Mouse (Mus musculus) neural tube, embryonic 13.5 days (tissue): ENCODE data around the gene Supt6. TPM values are rescaled to one million over a fixed set of nuclear protein-coding genes. Genes with fewer than 3 reads are reported as not detected.

Experiments
- ATAC-seq: fragments of 200-750 bp; cut with Nextera tagmentation; 2 replicates; pipeline ENCODE4 v1.8.0; 2017; ENCODE audit warnings: low read depth, mild to moderate bottlenecking, moderate TSS enrichment, moderate library complexity
- H3K27ac ChIP-seq: fragments of 300-500 bp; sonication (generic); replicated peaks from 2 replicates; pipeline ENCODE4 v1.5.1; 2015; ENCODE audit warnings: moderate library complexity, mild to moderate bottlenecking, inconsistent platforms
- H3K27me3 ChIP-seq: fragments of 300-500 bp; sonication (generic); 2 replicates; pipeline ENCODE4 v1.6.1; 2015; ENCODE audit warnings: mild to moderate bottlenecking, inconsistent platforms
- H3K36me3 ChIP-seq: fragments of 300-500 bp; sonication (generic); 2 replicates; pipeline ENCODE4 v1.6.1; 2015; ENCODE audit warnings: mild to moderate bottlenecking, inconsistent platforms
- H3K4me1 ChIP-seq: fragments of 300-500 bp; sonication (generic); replicated peaks from 2 replicates; pipeline ENCODE4 v1.6.1; 2015; ENCODE audit warnings: inconsistent platforms
- H3K4me2 ChIP-seq: fragments of 300-500 bp; sonication (generic); 2 replicates; pipeline ENCODE4 v1.6.1; 2015; ENCODE audit warnings: inconsistent platforms, mild to moderate bottlenecking, moderate library complexity
- H3K4me3 ChIP-seq: fragments of 300-500 bp; sonication (generic); 2 replicates; pipeline ENCODE4 v1.5.1; 2015; ENCODE audit warnings: mild to moderate bottlenecking, inconsistent platforms
- H3K9ac ChIP-seq: fragments of 300-500 bp; sonication (generic); 2 replicates; pipeline ENCODE4 v1.6.1; 2015; ENCODE audit warnings: moderate library complexity, mild to moderate bottlenecking, inconsistent platforms
- H3K9me3 ChIP-seq: fragments of 300-500 bp; sonication (generic); 2 replicates; pipeline ENCODE4 v1.6.1; 2016; ENCODE audit warnings: inconsistent platforms
- WGBS: fragments of 180-500 bp; shearing (Covaris S2); methylation state at CpG from one replicate; pipeline ENCODE4 v1.1.7; 2015; 5-methylcytosine and 5-hydroxymethylcytosine counted together
- polyA plus RNA-seq: library from polyadenylated mRNA; unstranded; fragments of >200 nt; fragmentation: Nextera tagmentation; extraction: Ambion mirVana; gene quantifications from 2 replicates; pipeline ENCODE4 v1.2.1, GENCODE M21; 2015

Gene Supt6
- polyA plus RNA-seq, 1 experiment from 2014 or later = 28.2 TPM

DNA sequence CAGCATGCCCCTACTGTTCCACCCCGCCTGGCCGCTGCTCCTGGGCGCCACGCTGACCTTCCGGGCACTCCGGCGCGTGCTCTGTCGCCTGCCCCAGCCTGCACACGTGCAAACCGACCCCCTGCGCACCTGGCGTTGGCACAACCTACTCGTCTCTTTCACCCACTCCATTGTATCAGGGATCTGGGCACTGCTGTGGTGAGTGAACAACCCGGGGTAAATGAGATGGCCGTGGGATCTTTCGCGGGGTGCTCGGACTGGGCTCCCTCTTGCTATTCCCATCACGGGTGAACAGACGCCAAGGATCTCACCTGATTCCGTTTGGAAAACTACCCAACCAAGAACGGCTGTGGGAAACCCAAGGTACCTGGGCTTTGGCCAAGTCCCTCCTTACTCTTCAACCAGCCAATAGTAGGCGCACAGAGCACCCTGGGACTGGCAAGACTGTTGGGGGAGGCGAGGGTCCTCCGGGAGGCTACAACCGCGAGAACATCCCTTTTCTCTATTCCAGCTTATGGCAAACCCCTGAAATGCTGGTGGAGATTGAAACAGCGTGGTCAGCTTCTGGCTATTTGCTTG is 66.8 kb downstream of the Supt6 start:
- peak overlapping the region; percentile 78 for H3K4me2 ChIP-seq
- H3K4me1 ChIP-seq = peaks cover 66% of the 10 kb centered on the region
- peak; percentile 10; the same call in 1 of the 2 replicates for ATAC-seq
- no peaks in the 10 kb centered on the region for H3K27me3 ChIP-seq
- H3K27ac ChIP-seq = peak overlapping the region; percentile 87
- H3K9me3 ChIP-seq = no peaks in the 10 kb centered on the region
- H3K4me3 ChIP-seq = peak overlapping the region; percentile 52
- peak overlapping the region; percentile 79 for H3K9ac ChIP-seq
- H3K36me3 ChIP-seq = peaks cover 28% of the 10 kb centered on the region
- 2% methylated on average over 29 of the region's 29 CpGs for WGBS

DNA sequence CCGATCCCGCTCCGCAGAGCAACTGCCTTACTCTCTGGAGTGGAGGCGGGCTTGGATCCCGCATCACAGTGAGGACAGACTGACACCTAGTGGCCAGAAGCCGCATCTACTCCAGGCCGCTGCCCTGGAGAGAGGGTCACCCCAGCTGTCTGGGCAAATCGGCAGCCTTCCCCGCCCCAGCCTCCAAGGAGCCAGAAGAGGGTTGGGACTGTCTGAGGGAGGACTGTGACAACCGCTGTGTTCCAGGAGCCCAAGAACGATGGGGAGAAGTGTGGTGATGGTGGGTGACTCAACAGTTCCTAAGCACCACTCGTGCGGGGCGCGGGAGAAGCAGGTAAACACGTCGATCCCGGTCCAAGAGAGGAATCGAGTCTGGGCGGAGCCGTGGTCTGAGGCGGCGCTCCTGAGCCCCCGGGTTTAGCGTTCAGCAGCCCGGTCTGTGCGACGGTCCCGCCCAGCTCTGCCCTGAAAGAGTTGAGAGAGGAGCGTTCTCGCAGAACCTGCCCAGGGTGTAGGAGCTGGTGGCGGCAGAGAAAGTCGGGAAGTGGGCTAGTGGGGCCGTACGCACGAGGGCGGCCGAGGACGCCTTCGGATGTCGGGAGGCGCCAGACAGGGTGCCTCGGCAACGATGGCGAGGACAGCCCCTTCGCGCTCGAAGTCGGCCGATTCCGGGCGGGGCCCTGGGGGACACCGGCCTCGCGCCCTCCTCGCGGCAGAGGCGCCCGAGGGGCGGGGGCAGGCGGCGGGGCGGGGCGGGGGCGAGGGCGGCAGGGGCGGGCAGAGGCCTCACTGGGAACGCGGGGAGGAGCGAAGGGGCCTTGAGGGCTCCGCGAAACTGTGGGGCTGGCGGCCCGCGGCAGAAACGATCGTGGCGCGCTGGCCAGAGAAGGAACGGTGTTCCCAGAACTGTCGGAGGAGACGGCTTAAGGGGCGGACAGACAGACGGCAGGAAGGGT is 67.6 kb downstream of the Supt6 start:
- peak overlapping the region; percentile 78 for H3K4me2 ChIP-seq
- H3K27me3 ChIP-seq = no peaks in the 10 kb centered on the region
- H3K36me3 ChIP-seq = peaks cover 28% of the 10 kb centered on the region
- ATAC-seq = peak; percentile 91
- peaks cover 64% of the 10 kb centered on the region for H3K4me1 ChIP-seq
- peak overlapping the region; percentile 87 for H3K27ac ChIP-seq
- peak overlapping the region; percentile 52 for H3K4me3 ChIP-seq
- H3K9me3 ChIP-seq = no peaks in the 10 kb centered on the region
- peak overlapping the region; percentile 79 for H3K9ac ChIP-seq
- WGBS = under 1% methylated on average over 68 of the region's 84 CpGs

DNA sequence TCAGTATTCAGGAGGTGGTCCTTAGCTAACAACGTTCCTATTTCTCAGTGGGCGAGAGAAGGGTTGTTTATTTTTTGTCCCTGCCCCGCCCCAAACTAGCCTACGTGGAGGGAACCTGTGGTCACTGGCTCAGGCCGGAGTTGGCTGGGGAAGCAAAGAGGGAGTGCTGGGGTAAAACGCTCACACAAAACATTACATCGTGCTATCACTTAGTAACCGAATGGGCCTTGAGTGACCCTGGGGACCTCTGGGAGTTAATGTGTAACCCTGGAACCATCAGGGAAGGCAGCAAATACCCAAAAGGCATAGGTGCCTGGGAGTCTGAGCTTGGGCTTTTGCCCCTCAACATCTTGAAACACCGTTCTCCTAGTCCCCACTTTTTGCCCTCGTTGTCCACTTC is 68.3 kb downstream of the Supt6 start:
- Histone ChIP-seq H3K4me2 (peak overlapping the region; percentile 78), H3K9me3 (no peaks in the 10 kb centered on the region), H3K27me3 (no peaks in the 10 kb centered on the region), H3K4me3 (peak overlapping the region; percentile 52), H3K27ac (peak overlapping the region; percentile 87), H3K4me1 (peaks cover 62% of the 10 kb centered on the region), H3K9ac (peak overlapping the region; percentile 79), H3K36me3 (peaks cover 28% of the 10 kb centered on the region)
- ATAC-seq = no peak
- under 1% methylated on average over 10 of the region's 10 CpGs for WGBS

DNA sequence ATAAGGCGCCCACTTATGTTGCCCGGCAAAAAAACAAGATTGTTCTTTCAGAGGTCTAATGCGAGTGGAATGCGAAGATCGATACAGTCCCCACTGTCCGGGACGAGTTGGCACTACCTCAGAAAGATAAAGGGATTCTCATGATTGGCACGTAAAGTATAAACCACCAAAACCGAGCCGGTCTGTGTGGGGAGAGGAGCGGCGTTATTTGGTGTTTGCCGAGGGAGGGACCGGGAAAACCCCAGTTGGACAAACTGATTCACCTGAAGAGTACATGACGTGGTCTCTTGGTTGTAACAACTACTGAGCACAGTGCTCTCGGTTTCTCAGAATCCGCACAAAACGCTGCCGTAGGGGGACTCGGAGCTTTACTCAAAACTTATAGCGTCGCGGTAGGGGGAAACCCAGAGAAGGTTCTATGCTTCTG is 68.9 kb downstream of the Supt6 start:
- H3K4me1 ChIP-seq = peaks cover 57% of the 10 kb centered on the region
- no peaks in the 10 kb centered on the region for H3K9me3 ChIP-seq
- peak overlapping the region; percentile 79 for H3K9ac ChIP-seq
- H3K4me2 ChIP-seq = peak overlapping the region; percentile 78
- ATAC-seq = no peak
- peak overlapping the region; percentile 52 for H3K4me3 ChIP-seq
- H3K36me3 ChIP-seq = peaks cover 27% of the 10 kb centered on the region
- WGBS = 1% methylated on average over 23 of the region's 23 CpGs
- H3K27me3 ChIP-seq = no peaks in the 10 kb centered on the region
- H3K27ac ChIP-seq = peak overlapping the region; percentile 50

DNA sequence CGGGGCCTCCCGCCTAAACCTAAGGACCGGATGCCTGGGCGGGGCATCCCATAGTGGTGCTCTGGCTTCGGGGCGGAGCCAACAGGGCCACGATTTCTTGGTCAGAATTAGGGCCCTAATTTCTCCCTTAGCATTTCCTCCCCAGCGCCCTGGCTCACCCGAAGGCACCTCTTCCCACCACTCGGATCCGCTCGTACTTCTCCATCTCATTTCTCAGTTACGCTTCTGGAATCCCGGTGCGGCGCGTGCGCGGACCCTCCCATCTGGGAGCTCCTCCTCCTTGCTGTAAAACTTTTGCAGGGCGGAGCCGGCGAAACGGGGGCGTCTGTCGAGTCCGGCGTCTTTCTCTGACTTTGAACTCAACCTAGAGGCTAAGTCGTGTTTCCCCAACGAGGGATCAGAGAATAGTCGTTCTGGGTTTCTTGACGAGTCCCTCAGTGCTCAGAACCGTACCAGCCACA is 69.4 kb downstream of the Supt6 start, which contains the start of the genes Nek8 and Tlcd1:
Nek8 (minus strand) TSS at position 274 of the 461 bp plus-strand sequence.
Tlcd1 (plus strand) TSS at position 310 of the 461 bp plus-strand sequence.
- H3K4me1 ChIP-seq = peaks cover 52% of the 10 kb centered on the region

DNA sequence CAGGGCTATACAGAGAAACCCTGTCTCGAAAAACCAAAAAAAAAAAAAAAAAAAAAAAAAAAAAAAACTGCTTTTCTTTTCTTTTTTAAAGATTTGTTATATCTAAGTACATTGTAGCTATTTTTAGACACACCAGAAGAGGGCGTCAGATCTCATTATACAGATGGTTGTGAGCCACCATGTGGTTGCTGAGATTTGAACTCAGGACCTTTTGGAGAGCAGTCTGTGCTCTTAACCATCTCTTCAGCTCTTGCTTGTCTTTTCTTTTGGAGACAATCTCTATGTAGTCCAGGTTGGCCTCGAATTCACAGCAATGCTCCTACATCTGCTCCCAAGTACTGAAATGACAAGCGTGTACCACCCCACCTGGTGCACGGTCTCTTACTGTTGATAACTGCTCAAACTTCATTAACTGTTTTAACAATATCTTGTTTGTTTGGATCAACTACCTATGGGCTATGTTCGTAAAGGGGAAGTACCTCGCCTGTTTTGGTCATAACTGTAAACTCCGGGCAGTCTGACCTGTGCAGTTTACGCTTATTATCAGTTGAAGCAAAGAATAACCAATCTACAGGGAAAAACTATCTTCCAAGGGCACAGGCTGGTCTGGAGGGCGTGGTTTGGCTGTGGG is 69.9 kb downstream of the Supt6 start:
- H3K4me1 ChIP-seq = peaks cover 47% of the 10 kb centered on the region
- no peaks in the 10 kb centered on the region for H3K27me3 ChIP-seq
- 5% methylated on average over 9 of the region's 10 CpGs for whole genome bisulfite sequencing
- peak overlapping the region; percentile 79; the same call in 1 of the 2 replicates for H3K9ac ChIP-seq
- H3K36me3 ChIP-seq = peaks cover 17% of the 10 kb centered on the region
- peak overlapping the region; percentile 52 for H3K4me3 ChIP-seq
- ATAC-seq = no peak
- no peaks in the 10 kb centered on the region for H3K9me3 ChIP-seq
- peak overlapping the region; percentile 78 for H3K4me2 ChIP-seq
- peak overlapping the region; percentile 50 for H3K27ac ChIP-seq

More for the DNA sequence above, 69.4 kb downstream of the Supt6 start, which contains the start of the genes Nek8 and Tlcd1:
- peak within 1 kb of the TSS; percentile 52 for H3K4me3 ChIP-seq
- peak; percentile 37 for ATAC-seq
- H3K36me3 ChIP-seq = peaks cover 22% of the 10 kb centered on the region
- H3K27ac ChIP-seq = peak within 1 kb of the TSS; percentile 87
- H3K4me2 ChIP-seq = peak within 1 kb of the TSS; percentile 78
- H3K27me3 ChIP-seq = no peaks in the 10 kb centered on the region
- H3K9me3 ChIP-seq = no peaks in the 10 kb centered on the region
- peak within 1 kb of the TSS; percentile 79 for H3K9ac ChIP-seq
- under 1% methylated on average over 32 of the region's 32 CpGs for WGBS

DNA sequence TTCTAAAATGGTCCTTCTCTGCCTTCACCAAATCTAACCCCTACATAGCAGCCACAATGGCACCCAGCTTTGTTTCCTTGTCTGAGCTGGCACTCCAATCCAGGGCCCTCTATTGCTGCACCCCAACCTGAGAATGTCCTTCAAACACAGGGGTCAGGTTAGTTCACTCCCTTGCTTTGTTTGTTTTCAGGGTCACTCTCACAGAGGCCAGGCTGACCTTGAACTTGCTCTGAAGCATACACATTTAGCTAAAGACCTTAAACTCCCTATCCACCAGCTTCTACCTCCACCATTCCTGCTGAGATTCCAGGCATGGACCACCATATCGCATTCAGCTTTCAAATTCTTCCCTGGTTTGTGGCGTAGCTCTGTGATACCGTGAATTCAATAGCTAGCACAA is 71.3 kb downstream of the Supt6 start:
- 92% methylated on average over 3 of the region's 3 CpGs for WGBS
- Histone ChIP-seq H3K4me2 (no peak overlapping the region), H3K36me3 (peaks cover 3% of the 10 kb centered on the region), H3K4me3 (no peak overlapping the region), H3K4me1 (peaks cover 33% of the 10 kb centered on the region), H3K9me3 (no peaks in the 10 kb centered on the region), H3K27ac (no peak overlapping the region), H3K27me3 (no peaks in the 10 kb centered on the region), H3K9ac (no peak overlapping the region)
- ATAC-seq = no peak

DNA sequence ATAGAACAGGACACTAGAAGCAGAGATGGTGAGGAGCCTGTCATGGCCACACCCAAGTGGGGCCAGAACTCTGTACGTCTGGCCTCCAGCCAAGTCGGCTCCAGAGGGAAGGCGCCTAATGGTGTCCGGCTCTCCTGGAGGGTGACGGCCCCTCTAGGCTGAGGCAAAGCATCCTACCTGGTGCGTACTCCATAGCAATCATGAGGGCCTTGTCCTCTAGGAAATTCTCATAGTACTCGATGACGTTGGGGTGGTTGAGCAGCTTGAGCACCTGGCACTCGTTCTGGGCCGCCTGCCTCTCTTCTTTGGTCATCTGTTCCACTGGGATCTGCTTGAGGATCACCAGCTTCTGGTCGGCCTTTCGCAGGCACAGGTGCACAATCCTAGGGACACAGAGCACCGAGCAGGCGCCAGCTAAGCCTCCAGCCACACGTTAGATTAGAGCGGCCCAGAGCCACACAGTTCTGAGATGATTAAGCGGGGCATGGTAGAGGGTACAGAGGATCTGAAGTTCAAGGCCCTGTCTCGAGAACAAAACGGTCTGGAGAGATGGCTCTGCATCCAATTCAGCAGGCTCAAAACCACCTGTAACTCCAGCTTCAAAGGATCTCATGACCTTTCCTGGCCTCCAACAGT is 72.9 kb downstream of the Supt6 start:
- no peak overlapping the region for H3K9ac ChIP-seq
- no peaks in the 10 kb centered on the region for H3K9me3 ChIP-seq
- H3K4me2 ChIP-seq = no peak overlapping the region
- no peaks in the 10 kb centered on the region for H3K27me3 ChIP-seq
- ATAC-seq = no peak
- no peaks in the 10 kb centered on the region for H3K36me3 ChIP-seq
- WGBS = 87% methylated on average over 19 of the region's 19 CpGs
- H3K27ac ChIP-seq = no peak overlapping the region
- peaks cover 18% of the 10 kb centered on the region for H3K4me1 ChIP-seq
- no peak overlapping the region for H3K4me3 ChIP-seq

DNA sequence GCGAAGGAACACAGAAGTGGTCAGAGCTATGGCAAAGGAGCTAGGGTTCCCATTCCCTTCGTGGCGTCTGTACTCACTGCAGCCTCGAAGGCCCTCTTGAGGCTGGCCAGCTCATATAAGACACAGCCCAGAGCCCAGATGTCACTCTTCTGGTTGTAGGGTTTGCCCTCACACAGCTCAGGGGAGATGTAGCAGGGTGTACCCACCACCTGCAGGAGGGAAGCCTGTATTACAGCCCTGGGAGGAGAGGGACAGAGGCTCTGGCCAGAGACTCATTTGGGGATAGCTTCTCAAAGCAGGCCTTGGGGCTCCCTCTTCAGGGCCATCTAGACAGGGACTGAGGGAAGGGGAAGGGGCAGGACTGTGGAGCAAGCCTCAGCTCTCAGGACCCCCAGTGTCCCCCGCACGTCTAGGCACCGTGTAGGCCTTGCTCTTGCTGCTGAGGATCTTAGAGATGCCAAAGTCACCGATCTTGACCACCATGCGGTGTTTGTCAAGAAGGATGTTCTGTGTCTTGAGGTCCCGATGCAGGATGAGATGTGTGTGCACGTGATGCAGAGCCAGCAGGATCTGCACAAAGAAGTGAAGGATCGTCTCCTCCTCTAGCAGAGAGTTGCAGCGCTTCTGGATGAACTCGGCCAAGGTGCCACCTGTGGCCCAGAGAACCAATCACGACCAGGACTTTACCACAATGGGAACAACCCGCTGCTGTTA is 73.6 kb downstream of the Supt6 start:
- Histone ChIP-seq H3K9ac (no peak overlapping the region), H3K36me3 (no peaks in the 10 kb centered on the region), H3K4me1 (peaks cover 13% of the 10 kb centered on the region), H3K27me3 (no peaks in the 10 kb centered on the region), H3K27ac (no peak overlapping the region), H3K9me3 (no peaks in the 10 kb centered on the region), H3K4me3 (no peak overlapping the region), H3K4me2 (no peak overlapping the region)
- 81% methylated on average over 16 of the region's 16 CpGs for WGBS
- no peak for ATAC-seq

DNA sequence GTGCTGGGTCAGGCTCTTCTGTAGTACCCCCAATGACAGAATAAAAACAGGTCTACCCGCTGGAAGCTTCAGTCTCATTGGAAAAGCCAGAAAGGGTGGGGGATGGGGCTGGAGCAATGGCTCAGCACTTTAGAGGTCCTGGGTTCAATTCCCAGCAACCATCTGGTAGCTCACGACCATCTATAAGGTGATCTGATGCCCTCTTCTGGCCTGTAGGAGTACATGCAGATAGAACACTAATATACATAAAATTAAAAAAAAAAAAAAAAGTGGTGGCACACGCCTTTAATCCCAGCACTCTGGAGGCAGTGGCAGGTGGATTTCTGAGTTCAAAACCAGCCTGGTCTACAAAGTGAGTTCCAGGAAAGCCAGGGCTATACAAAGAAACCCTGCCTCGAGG is 74.5 kb downstream of the Supt6 start:
- H3K9ac ChIP-seq = no peak overlapping the region
- no peak overlapping the region for H3K27ac ChIP-seq
- no peak overlapping the region for H3K4me3 ChIP-seq
- no peaks in the 10 kb centered on the region for H3K9me3 ChIP-seq
- 72% methylated on average over 4 of the region's 4 CpGs for WGBS
- H3K4me2 ChIP-seq = no peak overlapping the region
- no peak for ATAC-seq
- H3K27me3 ChIP-seq = no peaks in the 10 kb centered on the region
- H3K36me3 ChIP-seq = no peaks in the 10 kb centered on the region
- H3K4me1 ChIP-seq = peaks cover 6% of the 10 kb centered on the region

DNA sequence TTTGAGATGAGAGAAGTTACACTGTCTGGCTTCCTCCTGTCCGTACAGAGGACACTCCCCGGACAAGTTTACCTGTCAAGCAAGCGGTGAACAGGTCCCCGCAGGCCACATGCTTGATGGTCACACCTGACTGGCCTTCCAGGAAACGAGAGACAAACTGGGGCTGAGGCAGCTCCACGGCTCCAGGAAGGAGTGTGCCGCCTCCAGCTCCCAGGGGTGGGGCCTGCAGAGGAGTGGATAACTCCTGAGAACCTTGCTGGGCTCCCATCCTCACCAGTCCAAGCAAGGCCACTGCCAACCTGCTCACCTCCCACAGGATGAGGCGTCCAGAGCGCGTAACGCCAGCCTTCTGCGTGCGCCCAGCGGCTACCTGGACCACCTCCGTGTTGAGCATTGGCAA is 75.5 kb downstream of the Supt6 start:
- H3K27ac ChIP-seq = no peak overlapping the region
- H3K36me3 ChIP-seq = no peaks in the 10 kb centered on the region
- ATAC-seq = no peak
- WGBS = 93% methylated on average over 15 of the region's 15 CpGs
- H3K4me3 ChIP-seq = no peak overlapping the region
- no peaks in the 10 kb centered on the region for H3K27me3 ChIP-seq
- no peaks in the 10 kb centered on the region for H3K9me3 ChIP-seq
- H3K4me2 ChIP-seq = no peak overlapping the region
- H3K4me1 ChIP-seq = peaks cover 8% of the 10 kb centered on the region
- no peak overlapping the region for H3K9ac ChIP-seq
